Mouse (Mus musculus) liver, postnatal 0 days (tissue): ENCODE measurements around the gene Asf1a. TPM values are rescaled to one million over a fixed set of nuclear protein-coding genes. Genes with fewer than 3 reads are reported as not detected.
"Not testable (repeated sequence)": the region's sequence is repeated elsewhere in the genome, so short reads cannot be mapped to it uniquely, and the experiment has no call there.

ENCODE experiments used
- ATAC-seq: fragments of 200-750 bp; cut with Nextera tagmentation; 2 replicates; pipeline ENCODE4 v1.8.0; 2017; ENCODE audit warnings: mild to moderate bottlenecking, moderate library complexity
- DNase-seq: peaks from one replicate; pipeline ENCODE4 v3.0.0-alpha.2; 2016
- H3K27ac ChIP-seq: fragments of 300-500 bp; sonication (generic); 2 replicates; pipeline ENCODE4 v1.5.1; 2014; ENCODE audit warnings: antibody characterized with exemption, moderate library complexity, mild to moderate bottlenecking, low read depth
- H3K27me3 ChIP-seq: fragments of 300-500 bp; sonication (generic); 2 replicates; pipeline ENCODE4 v1.6.1; 2014; ENCODE audit warnings: low read length, control low read depth, mixed read lengths; ENCODE audit not compliant: insufficient read depth
- H3K36me3 ChIP-seq: fragments of 300-500 bp; sonication (generic); replicated peaks from 2 replicates; pipeline ENCODE4 v1.6.1; 2014; ENCODE audit warnings: mild to moderate bottlenecking, control low read depth, low read length, moderate library complexity, mixed read lengths; ENCODE audit not compliant: insufficient read depth
- H3K4me1 ChIP-seq: fragments of 300-500 bp; sonication (generic); 2 replicates; pipeline ENCODE4 v1.6.1; 2014; ENCODE audit warnings: antibody characterized with exemption, mild to moderate bottlenecking, control low read depth; ENCODE audit not compliant: insufficient read depth
- H3K4me2 ChIP-seq: fragments of 300-500 bp; sonication (generic); 2 replicates; pipeline ENCODE4 v1.6.1; 2014; ENCODE audit warnings: low read depth, mild to moderate bottlenecking, low read length, moderate library complexity, mixed read lengths
- H3K4me3 ChIP-seq: fragments of 300-500 bp; sonication (generic); 2 replicates; pipeline ENCODE4 v1.5.1; 2014; ENCODE audit warnings: low read depth, low read length
- H3K9ac ChIP-seq: fragments of 300-500 bp; sonication (generic); replicated peaks from 2 replicates; pipeline ENCODE4 v1.6.1; 2014; ENCODE audit warnings: mild to moderate bottlenecking, moderate library complexity
- H3K9me3 ChIP-seq: fragments of 300-500 bp; sonication (generic); 2 replicates; pipeline ENCODE4 v1.6.1; 2016; ENCODE audit warnings: mild to moderate bottlenecking, control low read depth, low read length, mixed read lengths
- CTCF ChIP-seq: sonication (generic); IDR thresholded peaks from 2 replicates; pipeline ENCODE4 v1.5.1; 2016; ENCODE audit warnings: antibody characterized with exemption, low read depth
- EP300 ChIP-seq: IDR thresholded peaks from 2 replicates; pipeline ENCODE4 v1.6.1; 2016; ENCODE audit warnings: antibody characterized with exemption, low read depth, mild to moderate bottlenecking
- WGBS: fragments of 180-500 bp; shearing (Covaris S2); extraction: QIAGEN DNeasy Blood & Tissue Kit; methylation state at CpG from one replicate; pipeline ENCODE4 v1.1.7; 2014; ENCODE audit not compliant: insufficient replicate concordance; 5-methylcytosine and 5-hydroxymethylcytosine counted together
- polyA plus RNA-seq: library from polyadenylated mRNA; unstranded; fragments of >200 nt; fragmentation: Nextera tagmentation; extraction: Ambion mirVana; gene quantifications from 2 replicates; pipeline ENCODE4 v1.2.1, GENCODE M21; 2015

Asf1a gene
- polyA plus RNA-seq, 1 experiment from 2014 or later = 49.7 TPM

DNA sequence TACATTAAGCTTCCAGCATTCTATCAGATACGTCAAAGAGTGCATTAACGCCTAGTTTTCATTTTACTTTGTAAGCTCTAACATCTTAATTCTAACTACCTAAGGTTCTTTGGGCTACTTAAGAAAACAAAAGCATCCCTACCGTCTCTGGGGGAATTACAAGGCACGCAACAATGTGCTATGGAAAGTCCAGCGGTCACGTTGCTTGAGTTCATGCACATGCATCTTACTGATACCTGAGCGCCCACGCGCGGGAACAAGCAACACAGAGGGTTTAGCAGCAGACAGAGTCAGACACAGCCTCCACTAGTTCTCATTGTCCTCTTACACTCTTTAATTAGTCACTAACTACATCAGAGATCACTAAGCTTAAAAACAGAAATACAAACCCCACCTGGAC is 37.6 kb downstream of the Asf1a start:
- Histone ChIP-seq H3K4me2 (no peak overlapping the region), H3K27ac (no peak overlapping the region), H3K9ac (no peak overlapping the region), H3K9me3 (no peaks in the 10 kb centered on the region), H3K27me3 (no peaks in the 10 kb centered on the region), H3K36me3 (no peaks in the 10 kb centered on the region), H3K4me3 (no peak overlapping the region), H3K4me1 (no peaks in the 10 kb centered on the region)
- WGBS = 84% methylated on average over 10 of the region's 10 CpGs
- no peak for TF ChIP-seq EP300
- TF ChIP-seq CTCF = no peak
- ATAC-seq (no peak), DNase-seq (no peak)

DNA sequence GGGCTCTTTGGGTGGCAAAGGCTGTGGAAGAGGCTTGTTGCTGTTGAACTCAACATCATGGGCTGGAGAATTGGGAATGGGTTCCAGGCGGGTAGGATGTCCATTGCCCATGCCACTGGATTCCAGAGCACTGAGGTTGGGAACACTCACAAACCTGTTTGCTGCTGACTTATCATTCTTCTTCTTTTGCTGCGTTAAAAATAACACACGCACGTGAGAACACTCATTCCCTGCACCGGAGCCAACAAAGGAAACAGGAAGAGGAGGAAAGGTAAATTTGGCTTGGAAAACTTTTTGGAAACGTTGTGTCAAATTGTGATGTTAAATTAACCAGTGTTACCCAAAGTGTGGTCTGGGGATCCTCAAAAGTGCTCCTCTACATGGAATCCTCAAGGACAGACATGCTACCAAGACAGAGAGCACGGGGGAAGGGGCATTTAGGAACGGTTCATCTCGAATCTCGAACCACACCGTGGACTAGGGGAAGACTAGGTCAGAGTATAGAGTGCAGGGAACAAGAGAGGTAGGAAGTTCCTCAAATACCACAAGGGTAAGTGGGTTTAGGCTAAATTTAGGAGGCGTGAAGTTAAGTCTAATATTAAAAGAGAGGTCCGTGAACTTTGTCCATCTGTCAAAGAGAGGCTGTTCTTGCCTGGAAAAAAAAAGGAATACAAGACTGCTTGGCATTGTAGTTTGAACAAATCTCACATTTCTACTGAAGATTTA is 38.9 kb downstream of the Asf1a start:
- 39% methylated on average over 13 of the region's 13 CpGs for WGBS
- DNase-seq = no peak
- no peaks in the 10 kb centered on the region for H3K27me3 ChIP-seq
- H3K36me3 ChIP-seq = no peaks in the 10 kb centered on the region
- no peak overlapping the region for H3K4me2 ChIP-seq
- no peaks in the 10 kb centered on the region for H3K9me3 ChIP-seq
- no peak for ATAC-seq
- no peak overlapping the region for H3K9ac ChIP-seq
- H3K4me1 ChIP-seq = no peaks in the 10 kb centered on the region
- no peak overlapping the region for H3K4me3 ChIP-seq
- TF ChIP-seq EP300 (no peak), CTCF (no peak)
- no peak overlapping the region for H3K27ac ChIP-seq

DNA sequence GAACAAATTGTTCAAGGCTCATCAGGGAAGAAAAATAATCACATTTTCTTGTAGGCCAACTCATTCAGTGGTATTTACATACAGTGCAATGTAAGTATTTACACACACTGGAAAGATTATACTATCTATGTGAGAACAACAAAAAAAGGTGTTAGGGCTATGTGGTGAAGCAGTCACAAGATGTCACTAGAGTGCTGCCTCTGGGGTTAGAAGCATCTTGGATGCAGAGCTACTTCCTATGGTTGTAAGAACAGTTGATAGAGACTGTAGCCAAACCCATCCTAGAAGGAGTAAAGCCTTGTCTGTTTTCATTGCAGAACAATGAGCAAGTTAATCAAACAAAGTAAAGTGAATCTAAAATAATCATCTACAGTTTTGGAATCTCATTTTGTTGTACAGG is 45.0 kb downstream of the Asf1a start:
- Histone ChIP-seq H3K27ac (no peak overlapping the region), H3K4me3 (no peak overlapping the region), H3K4me2 (no peak overlapping the region), H3K9me3 (no peaks in the 10 kb centered on the region), H3K27me3 (no peaks in the 10 kb centered on the region), H3K36me3 (no peaks in the 10 kb centered on the region), H3K9ac (no peak overlapping the region), H3K4me1 (no peaks in the 10 kb centered on the region)
- ATAC-seq (no peak), DNase-seq (no peak)
- TF ChIP-seq EP300 = no peak
- TF ChIP-seq CTCF = peak; percentile 70

DNA sequence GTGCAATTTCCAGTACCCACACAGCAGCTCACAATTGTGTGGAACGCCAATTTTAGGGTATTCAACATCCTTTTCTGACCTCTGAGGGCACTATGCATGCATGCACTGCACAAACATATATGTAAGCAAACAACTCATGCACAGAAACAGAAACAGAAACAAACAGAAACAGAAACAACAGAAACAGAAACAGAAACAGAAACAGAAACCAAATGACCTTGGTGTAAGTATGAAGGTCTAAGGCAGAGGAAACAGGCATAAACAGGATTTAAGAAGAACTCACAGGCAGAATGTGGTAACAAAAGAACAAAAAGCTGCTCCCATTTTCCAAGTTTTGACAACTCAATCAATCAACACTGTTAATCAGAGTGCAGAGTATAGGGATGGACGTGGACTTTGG is 54.1 kb downstream of the Asf1a start:
- H3K27ac ChIP-seq = no peak overlapping the region
- no peak overlapping the region for H3K4me3 ChIP-seq
- TF ChIP-seq EP300 = no peak
- TF ChIP-seq CTCF = no peak
- no peak overlapping the region for H3K9ac ChIP-seq
- no peaks in the 10 kb centered on the region for H3K4me1 ChIP-seq
- DNase-seq (no peak), ATAC-seq (no peak)
- H3K36me3 ChIP-seq = no peaks in the 10 kb centered on the region
- H3K27me3 ChIP-seq = no peaks in the 10 kb centered on the region
- H3K9me3 ChIP-seq = no peaks in the 10 kb centered on the region
- H3K4me2 ChIP-seq = no peak overlapping the region
- WGBS = 63% methylated on average over 2 of the region's 2 CpGs

- H3K27me3 ChIP-seq, DNase-seq, H3K9me3 ChIP-seq, H3K9ac ChIP-seq, ATAC-seq, H3K27ac ChIP-seq, H3K4me1 ChIP-seq, H3K36me3 ChIP-seq, H3K4me3 ChIP-seq, H3K4me2 ChIP-seq: not testable (repeated sequence)
- peak; percentile 22; the same call in 1 of the 2 replicates for TF ChIP-seq CTCF
- 60% methylated on average over 5 of the region's 5 CpGs for WGBS
These were observed 57.7 kb downstream of the Asf1a start for GRCm38 (mm10) chr10:53654239-53654638.

Other genes with a start within 250 kb of the Asf1a start
- gene Cep85l, start 216.8 kb upstream of the Asf1a start, polyA plus RNA-seq = 2.5 and 5.4 TPM in 2 replicates
- 2.7 and 3.0 TPM in 2 replicates for gene Mcm9, start 33.7 kb downstream of the Asf1a start, polyA plus RNA-seq
- 0.05 and 0.06 TPM in 2 replicates for gene Fam184a, start 154.4 kb downstream of the Asf1a start, polyA plus RNA-seq